Mouse (Mus musculus): Measurements from ENCODE around the gene Hesx1.
"Not testable (repeated sequence)": the region's sequence is repeated elsewhere in the genome, so short reads cannot be mapped to it uniquely, and the experiment has no call there.

The Hesx1 gene

DNA sequence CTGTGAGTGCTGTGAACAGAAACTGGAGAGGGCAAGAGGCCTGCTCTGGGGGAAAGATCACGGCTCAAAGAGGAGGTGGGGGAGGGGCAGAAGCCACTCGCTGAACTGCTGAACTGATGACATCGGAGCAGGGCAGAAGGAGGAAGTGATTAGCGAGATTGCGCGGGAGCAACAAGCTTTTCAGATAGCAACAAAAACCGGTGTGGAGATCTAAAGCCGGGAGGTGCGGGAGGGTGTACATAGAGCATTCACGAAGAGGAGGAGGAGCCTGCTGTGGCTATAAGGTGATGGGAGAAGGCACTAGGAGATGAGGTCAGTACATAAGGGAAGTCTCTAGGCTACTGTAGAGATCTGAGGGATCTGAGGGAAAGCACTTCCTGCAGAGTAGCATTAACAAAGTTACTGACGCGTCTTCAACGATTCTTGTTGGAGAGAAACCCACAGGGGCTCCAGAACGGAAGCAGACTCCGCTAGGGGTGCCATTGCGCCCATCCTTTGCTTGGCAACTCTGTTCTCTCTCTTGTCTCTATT, at the start of gene Hesx1:
Hesx1 (plus strand) TSS at position 206 of the 531 bp plus-strand sequence.
- DNase-seq: peak; percentile 18 to 36

DNA sequence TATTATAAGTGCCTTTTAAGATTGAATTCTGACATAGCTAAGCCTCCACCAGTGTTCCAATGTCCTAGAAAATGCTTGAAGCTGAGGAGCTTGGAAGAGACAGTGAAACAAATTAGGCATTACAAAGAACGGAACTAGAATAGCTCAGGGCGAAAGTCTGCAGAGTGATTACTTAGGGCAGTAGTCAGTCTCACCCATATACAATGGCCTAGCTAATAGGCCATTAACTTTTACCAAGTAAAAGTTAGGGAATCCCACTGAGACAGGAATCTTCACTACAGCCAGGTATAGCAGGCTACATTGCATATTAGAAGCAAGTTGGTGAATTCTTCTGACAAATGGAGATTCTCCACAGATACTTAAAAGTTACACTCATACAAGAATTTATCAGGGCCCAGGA, 38.1 kb upstream of the Hesx1 start:
- DNase-seq: not testable (repeated sequence)

DNA sequence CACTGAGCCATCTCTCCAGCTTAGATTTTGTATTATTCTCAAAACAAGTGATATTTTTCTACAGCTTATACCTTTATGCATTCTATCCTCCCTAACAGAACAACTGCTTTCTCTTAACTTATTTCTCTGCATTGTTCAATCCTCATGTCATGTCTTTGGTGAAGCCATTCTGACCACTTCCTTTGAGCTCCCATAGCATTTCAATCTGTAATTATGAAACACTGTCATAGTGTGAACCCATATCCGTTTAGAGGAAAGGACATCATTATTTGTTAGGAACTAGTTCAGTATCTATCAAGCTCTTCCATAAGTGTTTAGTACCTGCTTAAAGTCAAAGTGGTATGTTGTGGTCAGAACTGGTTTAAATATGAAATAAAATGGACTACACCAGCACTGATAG, 33.7 kb upstream of the Hesx1 start:
- no peak for DNase-seq

DNA sequence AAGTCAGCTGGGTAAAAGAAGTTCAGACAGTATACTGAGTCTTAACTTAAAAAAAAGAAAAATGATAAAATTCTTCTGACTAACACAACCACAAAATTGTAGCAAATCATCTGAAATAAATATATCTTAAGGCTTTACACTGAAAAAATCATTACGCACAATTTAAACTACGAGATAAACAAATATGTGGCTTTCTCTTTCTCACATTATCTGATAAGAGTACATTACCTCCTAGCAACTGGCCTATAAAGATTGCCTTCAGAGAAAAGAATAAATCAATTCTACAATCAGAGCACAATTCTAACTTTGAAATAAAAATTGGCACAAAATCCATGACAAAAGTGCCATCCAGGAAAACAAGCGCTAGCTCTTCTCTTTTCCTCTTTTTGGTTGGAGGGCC, 25.1 kb upstream of the Hesx1 start:
- DNase-seq: no peak

DNA sequence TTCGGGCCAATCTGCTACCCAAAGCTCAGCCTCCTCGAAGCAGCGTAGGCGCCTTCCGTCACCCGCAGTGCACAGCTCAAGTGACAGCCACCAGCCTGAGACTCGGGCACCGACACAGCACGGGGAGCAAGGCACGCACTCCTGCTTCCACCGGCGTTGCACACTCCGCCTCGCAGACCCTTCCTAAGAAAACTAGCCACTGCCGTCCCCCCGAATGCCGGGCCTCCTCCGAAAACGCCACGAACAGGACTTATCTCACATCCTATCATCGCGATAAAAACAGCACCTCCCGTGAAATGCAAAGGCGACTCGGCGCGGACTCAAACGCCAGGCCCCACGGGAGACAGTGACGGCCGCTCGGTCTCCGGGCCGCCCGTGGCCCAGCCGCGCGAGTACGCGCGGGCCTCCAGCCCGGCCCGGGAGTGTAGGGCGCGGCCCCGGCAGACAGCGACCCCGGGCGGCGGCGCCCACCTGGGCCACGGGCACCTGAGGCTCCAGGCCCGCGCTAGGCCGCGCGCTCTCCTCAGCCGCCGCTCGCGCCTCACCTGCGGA, 24.3 kb upstream of the Hesx1 start:
- DNase-seq: peak; percentile 82

DNA sequence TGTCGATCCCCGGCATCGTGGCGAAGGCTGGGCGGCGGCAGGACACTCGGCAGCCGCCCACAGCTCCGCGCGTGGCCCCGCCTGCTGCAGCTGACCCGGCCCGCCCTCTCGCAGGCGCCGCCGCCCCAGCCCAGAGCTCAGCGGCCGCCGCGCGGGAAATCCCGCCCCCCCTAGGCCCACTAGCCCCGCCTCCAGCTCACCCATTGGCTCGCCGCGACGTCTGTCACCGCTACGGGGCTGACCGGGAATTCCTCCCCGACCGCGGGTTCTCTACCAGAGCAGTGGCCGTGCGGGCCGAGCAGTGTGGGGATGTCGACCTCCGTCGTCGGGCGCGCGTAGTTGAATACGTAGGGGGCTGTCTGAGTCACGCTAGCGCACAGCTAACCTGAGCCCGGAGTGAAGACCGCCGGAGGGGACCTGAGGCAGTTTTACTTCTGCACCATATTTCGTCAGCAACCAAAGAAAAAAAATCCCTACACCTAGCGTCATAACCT, 23.7 kb upstream of the Hesx1 start:
- peak; percentile 99 to 100 for DNase-seq

DNA sequence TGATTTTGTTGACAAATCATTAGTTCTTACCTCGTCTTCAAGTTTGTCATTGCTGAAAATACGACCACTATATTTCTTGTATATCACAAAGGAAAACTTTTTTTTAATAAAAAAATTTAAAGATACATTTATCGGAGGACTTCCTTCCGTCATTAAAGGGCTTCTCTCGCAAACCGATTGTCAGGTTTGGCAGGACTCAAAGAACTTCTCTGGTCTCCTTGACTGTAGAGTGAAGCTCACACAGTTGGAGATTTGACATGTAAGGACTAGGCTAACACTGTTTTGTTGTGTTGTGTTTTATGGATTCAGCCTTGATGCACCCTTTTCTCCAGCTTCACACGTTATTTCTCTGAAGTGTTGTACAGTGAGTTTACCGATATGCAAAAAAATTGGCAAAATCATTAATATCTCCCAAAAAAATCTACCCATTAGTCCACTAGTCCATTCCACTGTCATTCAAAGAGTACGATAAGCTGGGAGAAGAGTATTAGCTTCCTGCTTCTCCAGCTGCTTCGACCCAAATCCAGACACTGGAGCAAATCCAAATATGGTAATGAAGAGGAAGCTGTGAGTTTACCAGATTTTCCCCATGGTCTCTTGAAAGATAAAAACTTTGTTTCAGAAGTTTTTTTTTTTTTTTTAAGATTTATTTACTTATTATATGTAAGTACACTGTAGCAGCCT, 23.0 kb upstream of the Hesx1 start, which contains the start of gene Appl1:
Appl1 (minus strand) TSS at position 127 of the 684 bp plus-strand sequence.
- no peak for DNase-seq

DNA sequence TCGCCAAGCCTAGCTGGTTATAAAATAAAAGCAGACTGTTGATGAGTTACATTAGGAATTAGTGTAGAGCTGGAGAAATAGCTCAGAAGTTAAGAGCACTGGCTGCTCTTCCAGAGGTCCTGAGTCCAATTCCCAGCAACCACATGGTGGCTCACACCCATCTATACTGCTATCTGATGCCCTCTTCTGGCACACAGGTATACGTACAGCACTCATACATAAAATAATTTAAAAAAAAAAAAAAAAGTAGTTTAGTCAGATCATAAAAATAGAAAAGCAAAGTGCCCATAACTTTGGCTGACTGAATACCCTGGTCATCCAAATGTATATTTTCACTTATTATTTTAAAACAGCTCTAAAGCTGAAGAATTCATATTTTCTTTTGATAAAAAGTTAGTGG, 21.1 kb upstream of the Hesx1 start:
- DNase-seq: no peak

DNA sequence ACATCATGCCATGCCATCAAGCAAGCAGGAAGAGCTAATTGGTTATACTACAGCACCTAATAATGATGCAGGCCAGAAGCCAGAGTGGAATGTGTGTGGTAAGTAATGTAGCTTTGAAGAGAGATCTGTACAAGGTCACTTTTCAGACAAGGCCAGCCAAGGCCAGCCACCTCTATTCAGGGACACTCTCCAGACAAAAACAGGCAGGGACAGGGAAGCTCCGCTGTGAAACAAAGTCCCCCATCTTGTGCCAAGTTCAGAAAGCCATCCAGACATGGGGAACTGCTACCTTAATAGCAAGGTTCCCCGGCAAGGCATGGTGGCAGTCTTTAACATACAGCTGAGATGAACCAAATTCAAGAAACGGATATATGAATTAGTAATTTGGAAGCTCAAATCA, 18.7 kb upstream of the Hesx1 start:
- DNase-seq: no peak

DNA sequence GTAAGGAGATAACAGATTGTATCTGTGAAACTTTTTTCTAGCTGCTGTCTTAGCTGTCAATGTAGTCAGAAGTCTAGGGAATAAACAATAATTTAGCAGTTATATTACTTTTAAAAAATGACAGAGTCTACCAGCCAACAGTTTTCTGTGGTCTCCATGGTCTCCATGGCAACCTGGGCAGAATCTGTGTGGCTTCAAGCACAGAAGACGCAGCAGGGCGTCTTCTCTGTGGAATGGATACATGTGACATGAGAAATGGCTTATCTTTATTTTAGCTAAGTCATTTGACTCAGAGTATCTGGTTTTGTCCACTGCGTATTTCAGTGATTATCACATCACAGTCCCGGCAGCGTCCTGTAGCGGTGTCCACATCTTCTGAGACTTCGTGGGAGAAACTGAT, 18.0 kb upstream of the Hesx1 start:
- no peak for DNase-seq

DNA sequence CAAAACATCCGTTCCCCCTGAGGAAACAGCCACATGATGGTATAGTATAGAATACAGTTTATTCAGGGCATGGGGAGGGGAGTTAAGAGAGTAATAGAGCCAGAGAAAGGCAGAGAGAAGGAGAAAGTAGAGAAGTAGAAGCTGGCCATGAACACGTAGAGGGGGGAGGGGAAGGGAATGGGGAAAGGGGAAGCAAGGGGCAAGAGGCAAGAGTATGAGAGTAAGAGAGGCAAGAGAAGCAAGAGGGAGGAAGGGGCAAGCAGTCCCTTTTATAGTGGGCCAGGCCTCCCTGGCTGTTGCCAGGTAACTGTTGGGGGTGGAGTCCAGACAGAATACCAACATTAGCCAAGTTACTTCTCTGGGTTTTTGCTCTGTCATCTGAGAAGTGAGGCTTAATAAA, 16.7 kb upstream of the Hesx1 start:
- no peak for DNase-seq

DNA sequence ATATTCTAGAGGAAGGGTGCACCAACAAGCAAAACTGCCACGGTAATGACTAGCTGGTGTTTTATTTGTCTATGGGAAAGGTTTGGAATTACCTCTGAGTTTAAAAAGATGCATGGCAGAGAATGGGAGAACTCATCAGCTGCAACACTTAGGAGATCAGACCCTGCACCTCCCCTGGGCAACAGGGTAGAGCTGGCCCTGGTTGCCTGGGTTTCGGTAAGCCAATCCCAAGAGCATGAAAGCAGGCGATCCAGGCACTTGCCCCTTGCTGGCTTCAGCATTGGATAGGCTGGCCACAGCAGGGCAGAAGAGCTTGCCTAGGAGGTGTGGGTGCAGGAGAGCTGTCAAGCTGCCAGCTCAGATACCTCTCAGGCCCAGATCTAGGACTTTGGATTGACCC, 14.4 kb upstream of the Hesx1 start:
- DNase-seq: no peak

DNA sequence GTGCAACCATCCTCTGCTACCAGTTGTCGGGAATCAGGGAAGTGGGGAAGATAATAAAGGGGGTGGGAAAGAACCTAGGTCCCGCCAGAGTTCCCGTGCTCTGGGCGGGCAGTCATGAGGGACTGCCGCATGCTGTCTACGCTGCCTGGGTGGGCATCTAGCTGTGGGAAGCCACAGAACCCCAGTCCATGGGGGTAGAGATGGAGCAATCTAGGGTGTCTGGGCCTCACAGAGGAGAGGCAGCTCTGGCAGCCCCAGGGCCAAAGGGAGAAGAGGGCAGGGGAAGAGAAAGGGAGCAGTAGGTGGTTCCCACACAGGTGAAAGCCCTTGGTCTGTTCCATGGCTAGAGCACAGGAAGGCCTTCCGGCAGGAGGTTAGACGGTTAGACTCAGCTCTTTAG, 13.2 kb upstream of the Hesx1 start:
- no peak for DNase-seq

DNA sequence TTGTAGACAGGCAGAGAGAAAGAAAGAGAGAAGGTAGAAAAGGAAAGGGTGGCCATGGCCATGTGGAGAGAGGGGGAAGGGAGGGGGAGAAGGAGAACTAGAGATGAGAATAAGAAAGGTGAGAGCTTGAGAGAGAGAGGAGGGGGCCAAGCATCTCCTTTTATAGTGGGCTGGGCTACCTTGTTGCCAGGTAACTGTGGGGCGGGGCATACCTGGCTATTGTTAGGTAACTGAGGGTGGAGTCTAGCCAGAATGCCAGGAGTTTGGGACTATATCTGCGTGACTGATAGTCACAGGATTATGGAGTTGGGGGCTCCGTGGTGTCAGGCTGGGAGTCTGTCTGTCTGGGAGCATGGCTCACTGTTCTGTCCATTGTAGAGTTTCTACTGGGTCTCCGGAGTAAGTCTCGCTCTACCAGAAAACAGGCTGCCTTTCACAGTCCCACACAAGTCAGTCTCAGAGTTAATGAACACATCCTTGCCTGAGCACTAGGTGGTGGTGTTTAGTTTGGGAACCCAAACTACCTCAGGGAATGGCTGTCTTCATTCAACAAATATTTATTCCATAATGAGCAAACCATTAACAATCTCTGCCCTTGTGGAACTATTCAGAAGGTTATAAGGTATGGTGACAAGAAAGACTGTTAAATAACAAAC, 12.6 kb upstream of the Hesx1 start:
- no peak for DNase-seq

DNA sequence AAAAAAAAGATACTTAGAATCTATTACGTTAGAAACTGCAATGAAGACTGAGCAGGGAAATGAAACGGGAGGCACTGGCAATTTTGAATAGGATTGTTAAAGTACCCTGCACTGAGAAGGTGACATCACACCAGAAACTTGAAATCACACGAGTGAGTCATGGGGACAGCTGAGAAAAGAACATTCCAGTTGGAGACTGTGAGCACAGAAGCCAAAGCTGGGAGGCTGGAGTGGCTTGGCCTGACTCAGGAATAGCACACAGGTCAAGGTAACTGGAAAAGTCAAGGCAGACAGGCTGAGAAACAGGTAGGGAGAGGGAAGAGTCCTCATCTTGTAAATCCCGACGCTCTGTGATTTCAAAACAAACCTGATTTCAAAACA, 12.1 kb upstream of the Hesx1 start:
- no peak for DNase-seq

DNA sequence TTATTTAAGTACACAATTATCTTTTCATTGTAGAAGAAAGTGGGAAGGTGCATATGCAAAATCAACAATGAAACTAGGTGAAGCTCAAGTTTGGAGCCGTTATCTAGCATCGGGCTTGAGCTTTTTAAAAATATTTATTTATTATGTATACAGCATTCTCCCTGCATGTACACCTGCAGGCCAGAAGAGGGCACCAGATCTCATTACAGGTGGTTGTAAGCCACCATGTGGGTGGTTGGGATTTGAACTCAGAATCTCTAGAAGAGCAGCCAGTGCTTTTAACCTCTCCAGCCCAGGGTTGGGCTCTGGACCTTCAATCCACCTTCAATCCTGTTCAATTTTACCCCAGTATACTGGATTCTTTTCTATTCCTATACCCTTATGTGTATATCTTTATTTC, 5.5 kb upstream of the Hesx1 start:
- peak in 1 of 2 experiments; percentile 14 for DNase-seq

DNA sequence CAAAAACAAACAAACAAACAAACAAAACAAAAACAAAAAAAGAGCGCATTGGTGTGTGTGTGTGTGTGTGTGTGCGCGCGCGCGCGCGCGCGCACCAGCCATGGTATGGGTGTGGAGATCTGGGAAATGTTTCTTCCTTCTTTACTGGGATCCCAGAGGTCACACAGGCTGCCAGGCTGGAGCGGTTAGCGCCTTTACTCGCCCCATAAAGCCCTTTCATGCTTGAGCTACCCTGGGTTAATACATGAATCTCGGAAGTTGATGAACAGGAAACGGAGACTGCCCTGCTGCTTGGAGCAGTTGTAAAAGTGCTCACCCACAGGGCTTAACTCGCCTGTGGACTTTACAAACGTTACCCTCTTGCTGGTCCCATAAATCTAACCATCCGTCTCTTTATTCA, 2.6 kb upstream of the Hesx1 start:
- no peak for DNase-seq

DNA sequence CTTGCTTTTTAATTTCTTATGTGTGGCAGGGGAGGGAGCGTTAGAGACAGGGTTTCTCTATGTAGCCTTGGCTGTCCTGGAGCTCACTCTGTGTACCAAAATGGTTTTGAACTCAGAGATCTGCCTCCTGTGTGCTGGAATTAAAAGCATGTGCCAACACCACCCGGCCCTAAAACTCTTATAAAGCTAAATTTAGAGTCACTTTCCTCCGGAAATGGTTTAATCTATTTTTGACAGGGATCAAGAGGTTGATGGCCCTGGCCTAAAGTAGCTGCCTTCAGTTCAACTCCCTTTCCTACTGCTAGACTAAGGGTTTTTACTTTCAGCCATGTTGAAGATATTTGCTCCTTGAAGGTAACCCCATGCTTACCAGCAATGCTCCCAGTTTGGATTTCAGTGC, 789 bp upstream of the Hesx1 start:
- no peak for DNase-seq

DNA sequence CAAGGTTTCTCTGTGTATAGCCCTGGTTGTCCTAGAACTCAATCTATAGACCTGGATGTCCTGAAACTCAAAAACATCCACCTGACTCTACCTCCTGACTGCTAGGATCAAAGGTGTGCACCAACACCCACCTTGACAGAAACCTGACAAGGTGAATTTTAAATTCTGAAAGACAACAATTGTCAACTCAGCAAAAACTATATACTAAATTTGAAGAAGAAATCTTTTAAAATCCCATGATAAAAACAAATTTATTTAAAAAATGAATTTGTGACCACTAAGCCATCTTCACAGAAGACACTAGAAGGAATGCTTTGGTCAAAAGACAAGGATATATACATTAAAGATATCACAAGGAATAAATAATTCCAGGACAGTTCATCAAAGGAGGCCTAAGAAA, 2.0 kb downstream of the Hesx1 start:
- no peak for DNase-seq

DNA sequence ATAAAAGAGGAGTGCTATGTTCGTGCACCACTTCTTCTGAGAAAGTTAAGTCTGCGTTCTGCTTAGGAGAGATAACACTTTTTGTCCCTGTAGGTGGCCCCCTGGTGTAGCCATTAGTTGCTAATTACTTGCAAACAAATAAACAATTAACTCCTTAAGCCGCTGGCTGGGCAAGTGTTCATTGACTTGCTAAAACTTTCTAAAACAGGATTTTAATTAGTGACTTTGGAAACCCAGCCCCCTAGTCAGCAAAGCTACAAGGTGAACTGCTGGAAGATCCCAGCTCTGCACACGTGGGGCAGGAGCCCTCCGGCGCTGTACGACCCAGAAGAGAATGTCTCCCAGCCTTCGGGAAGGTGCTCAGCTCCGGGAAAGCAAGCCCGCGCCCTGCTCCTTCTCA, 6.2 kb downstream of the Hesx1 start:
- DNase-seq: no peak

DNA sequence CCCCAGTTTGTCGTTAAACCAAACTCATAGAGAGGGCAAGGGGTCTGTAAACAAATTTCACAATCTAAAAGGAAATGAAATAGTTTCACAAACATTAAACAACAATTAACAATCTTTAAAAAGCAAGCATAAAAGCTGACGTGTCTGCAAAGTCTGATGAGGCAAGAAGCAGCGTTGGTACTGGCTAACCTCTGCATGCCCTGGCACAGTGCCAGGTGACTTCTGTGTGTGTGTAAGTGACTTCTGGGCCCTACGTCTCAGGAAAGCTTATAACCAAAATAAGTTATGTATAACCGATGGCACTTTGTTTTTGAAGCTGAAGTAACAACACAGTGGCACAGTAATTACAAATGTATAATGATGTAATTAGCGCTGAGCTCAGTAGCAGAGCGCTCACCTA, 10.7 kb downstream of the Hesx1 start:
- DNase-seq: no peak

DNA sequence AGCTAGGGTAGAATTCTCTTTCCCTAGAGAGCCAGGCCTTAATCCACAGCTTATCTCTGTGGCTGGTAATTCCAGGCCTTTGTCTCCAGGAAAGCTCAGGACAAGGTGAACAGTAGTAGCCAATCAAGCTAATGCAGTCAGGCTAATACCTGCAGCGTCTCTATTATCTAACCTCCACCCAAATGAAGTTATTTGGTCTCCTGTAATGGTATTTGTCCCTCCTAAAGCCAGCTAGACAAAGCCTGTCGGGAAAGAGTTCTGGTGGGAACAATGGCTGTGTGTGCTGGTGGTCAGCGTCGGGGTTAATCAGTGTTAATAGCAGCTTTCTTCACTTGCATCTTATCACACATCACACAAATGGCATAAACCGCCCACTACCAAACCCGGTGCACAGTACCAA, 11.7 kb downstream of the Hesx1 start:
- no peak for DNase-seq

DNA sequence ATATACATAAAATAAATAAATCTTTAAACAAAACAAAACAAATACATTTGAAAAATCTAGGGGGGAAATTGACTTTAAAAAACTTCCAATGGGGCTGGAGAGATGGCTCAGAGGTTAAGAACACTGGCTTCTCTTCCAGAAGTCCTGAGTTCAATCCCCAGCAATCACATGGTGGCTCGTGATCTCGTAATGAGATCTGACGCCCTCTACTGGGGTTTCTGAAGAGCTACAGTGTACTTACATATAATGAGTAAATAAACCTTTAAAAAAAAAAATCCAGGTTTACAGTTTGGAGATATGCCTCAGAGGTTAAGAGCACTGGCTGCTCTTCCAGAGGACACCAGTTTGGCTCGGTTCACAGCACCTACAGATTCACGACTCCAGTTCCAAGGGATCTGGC, 17.3 kb downstream of the Hesx1 start:
- DNase-seq: no peak

DNA sequence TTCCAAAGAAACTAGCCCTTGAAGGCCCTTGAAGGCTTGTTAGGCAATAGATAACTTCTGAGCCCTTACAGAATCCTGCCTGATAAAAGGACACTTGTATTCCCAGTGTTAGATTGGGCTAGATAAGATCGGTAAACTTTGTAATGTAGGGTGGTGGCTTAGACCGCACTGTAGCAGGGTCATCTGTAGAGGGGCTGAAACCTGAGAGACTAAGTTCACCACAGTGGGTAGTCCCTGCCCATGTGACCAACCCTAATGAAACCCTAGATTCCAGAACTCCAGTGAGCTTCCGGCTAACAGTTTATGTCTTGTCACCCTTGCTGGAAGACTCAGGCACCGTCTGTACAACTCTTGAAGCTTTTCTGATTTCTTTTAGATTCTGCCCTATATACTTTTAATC, 19.4 kb downstream of the Hesx1 start:
- no peak for DNase-seq
